Comparison of ENCODE assay signal across 13 mouse cellular contexts in the genomic region with DNA sequence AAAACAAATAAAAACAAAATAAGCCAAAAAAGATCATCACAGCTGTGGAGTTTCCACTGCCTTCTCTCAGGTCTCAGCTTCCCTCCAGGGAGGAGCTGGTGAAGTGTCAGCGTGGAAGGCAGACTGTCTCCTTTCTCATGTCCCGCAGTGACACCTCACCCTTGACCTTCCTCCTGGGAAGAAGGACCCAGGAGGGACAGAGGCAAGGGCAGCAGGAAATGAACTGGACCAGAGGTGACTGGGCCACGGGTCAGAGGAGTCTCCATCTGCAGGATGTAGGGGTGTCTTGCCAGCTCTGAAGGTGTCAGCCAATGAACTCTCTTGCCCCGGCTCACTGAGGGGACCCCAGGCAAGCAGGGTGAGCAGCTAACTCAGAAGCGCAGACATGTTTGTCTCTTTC.
"Had no signal": no experiment of that assay in that cellular context is flagged by ENCODE, and none has a peak within 500 bp of the region (broad histone marks: within the 10 kb centered on the region; RNA-seq: fewer than 3 reads in every experiment).

No protein-coding gene starts in this region.

- H3K9ac ChIP-seq: liver, embryonic 13.5 days; midbrain, embryonic 12.5 days had no signal

- H3K4me3 ChIP-seq: left cerebral cortex, adult 2 months; liver, embryonic 13.5 days; midbrain, embryonic 12.5 days; myocyte had no signal

- H3K36me3 ChIP-seq: liver, embryonic 13.5 days; midbrain, embryonic 12.5 days had no signal

- H3K4me1 ChIP-seq: liver, embryonic 13.5 days; midbrain, embryonic 12.5 days had no signal

- ATAC-seq: intestine, embryonic 16.5 days; midbrain, embryonic 16.5 days had no signal

- DNase-seq: kidney, postnatal 10 days; layer of hippocampus, postnatal 36 days; liver, embryonic 13.5 days; lung, adult 2 months; lung, postnatal 14 days; lung, postnatal 4 days; thymus, adult 18-20 months; thymus, postnatal 36 days had no signal

- H3K27ac ChIP-seq: left cerebral cortex, adult 2 months; liver, embryonic 13.5 days; midbrain, embryonic 12.5 days had no signal

- H3K4me2 ChIP-seq: liver, embryonic 13.5 days; midbrain, embryonic 12.5 days had no signal

- H3K9me3 ChIP-seq: liver, embryonic 13.5 days; midbrain, embryonic 12.5 days had no signal

- H3K27me3 ChIP-seq: midbrain, embryonic 12.5 days had no signal
